Mouse (Mus musculus) lung, postnatal 10 days (tissue): ENCODE measurements around the gene Gdf1.
A peak's percentile ranks its signal among the peaks of the same experiment; 100 is the strongest.

Source experiments
- DNase-seq: peaks from one replicate; pipeline ENCODE4 v3.0.0; 2021

The Gdf1 gene

GRCm38 (mm10) chr8:70330741-70331364, 1.2 kb downstream of the Gdf1 start:
- DNase-seq, result peak; percentile 70

GRCm38 (mm10) chr8:70331526-70331925, 1.9 kb downstream of the Gdf1 start:
- DNase-seq, result no peak

GRCm38 (mm10) chr8:70332070-70332877, 2.7 kb downstream of the Gdf1 start:
- DNase-seq, result peak; percentile 81

GRCm38 (mm10) chr8:70332878-70333202, 3.2 kb downstream of the Gdf1 start:
- DNase-seq, result no peak

- DNase-seq, result no peak
These were observed 9.3 kb downstream of the Gdf1 start for GRCm38 (mm10) chr8:70338931-70339330.

- no peak for DNase-seq
These were observed 11.0 kb downstream of the Gdf1 start for GRCm38 (mm10) chr8:70340659-70341058.

- DNase-seq, result no peak
These were observed 12.4 kb downstream of the Gdf1 start for GRCm38 (mm10) chr8:70342007-70342406.

GRCm38 (mm10) chr8:70343076-70343475, 13.5 kb downstream of the Gdf1 start:
- no peak for DNase-seq

- peak; percentile 60 for DNase-seq
These were observed 14.1 kb downstream of the Gdf1 start for GRCm38 (mm10) chr8:70343696-70344095.

GRCm38 (mm10) chr8:70344279-70344678, 14.7 kb downstream of the Gdf1 start:
- DNase-seq, result no peak

GRCm38 (mm10) chr8:70347443-70347842, 17.8 kb downstream of the Gdf1 start:
- no peak for DNase-seq

GRCm38 (mm10) chr8:70347860-70348420, 18.3 kb downstream of the Gdf1 start:
- DNase-seq, result no peak

GRCm38 (mm10) chr8:70351035-70351999, 21.7 kb downstream of the Gdf1 start:
- no peak for DNase-seq

- no peak for DNase-seq
These were observed 22.4 kb downstream of the Gdf1 start for GRCm38 (mm10) chr8:70352000-70352384.

GRCm38 (mm10) chr8:70352657-70353151, 23.1 kb downstream of the Gdf1 start:
- peak; percentile 62 for DNase-seq

- peak; percentile 99 for DNase-seq
These were observed 23.7 kb downstream of the Gdf1 start, which contains the start of gene Upf1 for GRCm38 (mm10) chr8:70353194-70353817. Upf1 (minus strand) TSS chr8:70353278.

GRCm38 (mm10) chr8:70354004-70354403, 24.4 kb downstream of the Gdf1 start:
- no peak for DNase-seq

GRCm38 (mm10) chr8:70356111-70356510, 26.5 kb downstream of the Gdf1 start:
- no peak for DNase-seq

- DNase-seq, result peak; percentile 21
These were observed 29.8 kb downstream of the Gdf1 start for GRCm38 (mm10) chr8:70359411-70359810.

- DNase-seq, result peak; percentile 50
These were observed 31.2 kb downstream of the Gdf1 start for GRCm38 (mm10) chr8:70360769-70361168.

- no peak for DNase-seq
These were observed 31.9 kb downstream of the Gdf1 start for GRCm38 (mm10) chr8:70361484-70362032.

GRCm38 (mm10) chr8:70364066-70364465, 34.4 kb downstream of the Gdf1 start:
- DNase-seq, result peak; percentile 51
